Mouse (Mus musculus) kidney, adult 18-20 months (tissue): ENCODE results near the gene Efna1.

Source experiments
- DNase-seq: peaks from one replicate; pipeline ENCODE4 v3.0.0; 2021

The Efna1 gene

GRCm38 (mm10) chr3:89305551-89306325, 24.8 kb upstream of the Efna1 start:
- peak; percentile 63 for DNase-seq

- no peak for DNase-seq
These were observed 24.2 kb upstream of the Efna1 start for GRCm38 (mm10) chr3:89305105-89305504.

DNA sequence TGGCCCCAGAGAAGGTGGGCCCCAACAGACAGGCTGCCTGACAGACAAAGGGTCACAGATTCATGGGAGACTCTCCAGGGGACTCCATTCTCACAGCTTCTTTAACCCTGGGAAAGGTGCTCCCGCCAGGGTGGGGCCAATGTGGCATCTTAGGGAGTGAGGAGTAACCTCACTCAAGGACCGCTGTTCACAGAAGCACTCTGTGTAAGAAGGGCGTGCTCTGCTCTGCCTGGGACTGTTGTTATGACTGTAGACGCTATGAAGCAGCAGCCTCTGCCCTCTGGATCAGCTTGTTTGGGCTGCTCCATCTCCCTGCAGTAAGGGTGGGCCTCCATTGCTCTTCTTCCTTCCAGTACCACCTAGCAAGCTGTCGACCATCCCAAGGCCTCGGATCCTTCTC, 23.5 kb upstream of the Efna1 start:
- DNase-seq, result no peak

DNA sequence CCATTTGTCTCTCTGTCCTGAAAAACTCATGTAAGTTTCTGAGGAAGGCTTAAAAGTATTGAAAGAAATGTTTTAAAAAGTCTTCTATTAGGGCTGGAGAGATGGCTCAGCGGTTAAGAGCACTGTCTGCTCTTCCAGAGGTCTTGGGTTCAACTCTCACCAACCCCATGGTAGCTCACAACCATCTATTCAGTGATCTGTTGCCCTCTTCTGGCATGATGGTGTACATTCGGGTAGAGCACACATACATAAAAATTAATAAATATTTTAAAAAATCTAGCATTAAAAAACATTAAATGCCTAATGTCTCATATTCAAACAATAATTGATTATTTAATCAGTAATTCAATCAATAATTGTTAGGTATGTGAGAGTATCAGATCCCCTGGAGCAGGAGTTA, 19.6 kb upstream of the Efna1 start:
- DNase-seq, result no peak

- peak; percentile 34 for DNase-seq
These were observed 19.1 kb upstream of the Efna1 start for GRCm38 (mm10) chr3:89300071-89300470.

- DNase-seq, result peak; percentile 52
These were observed 18.6 kb upstream of the Efna1 start for GRCm38 (mm10) chr3:89299499-89299898.

- no peak for DNase-seq
These were observed 18.0 kb upstream of the Efna1 start for GRCm38 (mm10) chr3:89298908-89299307.

DNA sequence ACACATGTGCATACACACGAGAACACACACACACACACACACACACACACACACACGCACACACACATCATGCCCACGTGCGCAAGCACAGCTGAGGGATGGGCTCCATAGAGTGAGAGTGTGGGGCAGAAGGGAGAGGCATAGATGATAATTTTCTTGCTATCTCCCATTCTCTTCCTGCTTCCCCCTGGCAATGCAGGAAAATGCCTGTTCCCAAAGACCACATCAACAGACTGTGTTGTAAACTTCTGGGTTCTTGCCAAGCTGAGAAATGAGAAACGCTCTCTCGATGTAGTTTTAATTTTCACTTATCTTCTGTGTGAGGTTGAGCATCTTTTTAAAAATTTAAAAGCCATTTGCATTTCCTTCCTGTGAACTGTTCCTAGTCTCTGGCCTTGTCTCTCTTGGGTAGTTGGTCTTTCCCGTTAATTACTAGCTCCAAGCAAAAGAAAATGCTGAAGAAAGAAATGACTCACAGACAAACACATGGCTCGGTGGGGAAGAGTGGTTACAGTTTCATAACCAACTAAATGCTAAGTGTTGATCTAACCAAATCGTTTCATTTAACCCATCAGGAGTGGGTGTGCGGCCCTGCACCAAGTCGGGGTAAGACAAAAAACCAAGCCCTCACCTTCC, 15.9 kb upstream of the Efna1 start:
- DNase-seq, result no peak

GRCm38 (mm10) chr3:89295685-89296230, 14.8 kb upstream of the Efna1 start:
- no peak for DNase-seq

GRCm38 (mm10) chr3:89294195-89294594, 13.3 kb upstream of the Efna1 start:
- peak; percentile 45 for DNase-seq

GRCm38 (mm10) chr3:89293247-89293918, 12.4 kb upstream of the Efna1 start:
- peak; percentile 62 for DNase-seq

DNA sequence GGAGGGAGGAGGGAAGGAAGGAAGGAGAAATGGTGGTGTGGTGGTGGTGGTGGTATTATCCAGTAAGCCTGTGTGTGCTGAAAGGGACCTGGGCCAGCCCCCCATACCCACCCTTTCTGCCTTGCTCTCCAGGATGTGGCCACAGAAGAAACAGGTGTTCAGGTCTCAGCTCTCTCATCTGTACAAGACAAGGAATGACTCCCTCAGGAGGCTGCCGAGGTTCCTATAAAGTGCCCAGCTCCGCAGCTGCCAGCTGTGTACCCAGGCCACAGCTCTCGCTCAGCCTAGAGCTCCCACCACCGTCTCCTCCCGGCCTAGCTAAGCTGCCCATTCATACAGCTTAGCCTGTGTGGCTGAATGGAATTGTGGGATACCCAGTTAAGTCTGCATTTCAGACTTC, 11.4 kb upstream of the Efna1 start:
- DNase-seq, result no peak

DNA sequence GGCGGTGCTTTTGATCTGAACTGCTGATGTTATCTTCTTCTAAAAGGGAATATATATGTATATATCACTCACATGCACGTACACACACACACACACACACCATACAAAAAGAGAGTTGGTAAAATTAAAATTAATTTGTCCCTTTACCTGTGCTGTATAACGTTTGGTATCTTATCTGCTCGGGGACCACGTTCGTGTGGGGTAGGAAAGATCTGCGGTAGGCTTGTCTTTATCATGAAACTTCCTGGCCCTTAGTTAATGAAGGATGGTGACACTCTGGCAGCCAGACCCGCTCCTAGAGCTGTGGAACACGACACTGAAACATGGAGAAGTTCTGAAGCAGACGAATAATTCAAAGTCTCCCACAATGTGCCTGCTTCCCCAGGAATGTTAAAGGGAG, 10.9 kb upstream of the Efna1 start:
- no peak for DNase-seq

DNA sequence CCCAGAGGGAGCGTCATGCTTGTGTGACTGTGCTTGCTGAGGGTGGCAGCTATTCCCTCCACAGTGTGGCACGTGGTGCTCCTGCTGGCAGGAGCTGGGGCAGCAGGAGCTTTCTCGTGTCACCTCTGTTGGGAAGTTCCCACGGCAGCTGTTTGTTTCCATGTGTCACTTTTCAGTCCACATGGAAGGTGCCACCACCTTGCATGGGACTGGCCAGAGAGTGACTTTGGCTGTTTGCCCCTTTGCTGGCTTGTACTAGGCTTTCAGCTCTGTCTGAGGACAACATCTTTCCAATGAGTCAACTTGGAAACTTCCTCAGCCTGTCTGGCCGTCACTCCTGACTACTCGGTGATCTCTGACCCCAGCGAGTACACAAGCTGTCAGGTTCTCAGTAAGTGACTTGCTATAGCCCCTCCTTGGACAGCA, 7.6 kb upstream of the Efna1 start:
- DNase-seq, result peak; percentile 66

- DNase-seq, result no peak
These were observed 6.3 kb upstream of the Efna1 start for GRCm38 (mm10) chr3:89287286-89287685.

GRCm38 (mm10) chr3:89285526-89285925, 4.6 kb upstream of the Efna1 start:
- no peak for DNase-seq

- no peak for DNase-seq
These were observed 3.3 kb upstream of the Efna1 start for GRCm38 (mm10) chr3:89284261-89284660.

DNA sequence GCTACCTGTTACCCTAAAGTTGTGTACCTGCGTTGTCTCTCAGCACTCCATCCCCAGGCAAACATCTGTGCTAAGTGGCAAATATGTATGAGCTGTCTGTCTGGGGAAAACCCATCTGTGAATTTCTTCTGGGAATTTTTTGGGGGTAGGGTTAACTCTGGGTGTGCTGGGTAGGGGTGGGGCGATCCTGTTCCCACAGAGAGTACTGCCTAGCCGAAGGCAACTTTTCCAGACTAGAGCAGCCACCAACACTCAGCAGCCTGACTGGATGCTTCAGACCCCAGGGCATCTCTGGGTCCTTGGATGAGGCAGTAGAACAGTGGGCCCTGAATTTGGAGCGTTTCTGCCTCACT, 1.3 kb upstream of the Efna1 start:
- DNase-seq, result no peak

DNA sequence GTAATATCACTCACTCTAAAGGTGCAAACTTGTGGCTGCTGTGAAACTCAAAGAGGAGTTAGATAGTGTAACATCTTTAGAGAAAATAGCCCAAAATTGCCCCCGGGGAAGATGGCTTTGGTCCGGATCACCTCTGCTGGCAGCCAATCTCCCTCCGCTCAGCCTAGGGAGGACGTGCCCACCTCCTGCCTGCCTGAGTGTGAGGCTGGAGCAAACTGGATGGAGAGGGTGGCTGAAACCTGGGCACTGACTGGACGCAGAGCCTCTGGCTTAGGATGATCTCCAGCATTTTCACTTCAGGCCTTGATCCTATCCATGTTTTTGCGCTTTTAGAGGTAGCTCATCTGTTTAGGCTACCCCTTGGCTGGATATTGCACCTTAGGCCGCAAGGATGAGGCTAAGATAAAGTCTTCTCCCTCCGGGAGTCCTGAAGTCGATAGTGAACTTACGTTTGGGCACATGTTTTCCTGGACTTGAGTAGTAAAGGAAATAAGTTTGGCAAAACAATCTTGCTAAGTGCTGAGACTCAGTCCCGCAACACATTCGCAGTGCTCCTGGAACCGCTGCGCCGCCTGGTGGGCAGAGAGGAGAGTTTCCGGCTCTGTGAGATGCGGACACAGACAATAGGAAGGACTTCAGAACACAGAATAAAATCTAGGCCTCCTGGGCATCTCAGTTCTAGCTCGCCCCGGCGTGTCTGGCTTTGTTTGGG, 793 bp upstream of the Efna1 start:
- peak; percentile 88 for DNase-seq

- DNase-seq, result peak; percentile 58
These were observed 814 bp downstream of the Efna1 start for GRCm38 (mm10) chr3:89280050-89280605.

DNA sequence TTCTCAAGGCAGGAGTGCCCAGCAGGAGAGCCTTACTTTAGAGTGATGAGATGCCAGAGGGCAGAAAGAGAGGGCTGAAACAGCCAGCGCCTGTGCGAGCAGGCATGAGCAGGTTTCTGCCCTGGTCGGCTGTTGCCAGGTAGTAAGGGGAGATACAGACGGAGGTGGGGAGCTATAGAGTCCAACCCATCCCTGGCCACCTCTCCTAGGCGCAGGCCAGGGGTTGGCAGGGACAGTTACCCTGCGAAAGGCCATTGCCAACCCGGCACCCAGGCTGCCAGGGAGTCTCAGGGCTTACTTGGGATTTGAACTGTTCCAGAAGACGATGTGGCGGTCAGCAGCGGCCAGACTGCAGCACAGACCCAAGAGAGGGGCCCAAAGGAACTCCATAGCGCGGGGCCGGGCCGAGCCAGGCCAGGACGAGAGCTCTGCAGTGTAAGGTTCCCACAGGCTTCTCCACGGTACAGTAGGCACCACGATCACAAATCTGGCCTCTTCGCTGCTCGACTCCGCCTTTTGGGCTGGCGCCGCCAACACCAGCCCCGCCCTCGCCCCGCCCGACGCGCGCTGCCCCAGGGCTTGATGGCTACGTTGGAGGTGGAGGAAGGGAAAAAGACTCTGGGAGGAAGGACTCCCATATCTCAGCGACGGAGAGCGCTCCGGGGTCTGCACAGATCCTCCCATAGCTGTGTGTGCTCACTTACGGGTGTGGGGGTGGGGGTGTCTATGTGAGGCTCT, 1.6 kb downstream of the Efna1 start:
- DNase-seq, result peak; percentile 94

- peak; percentile 35 for DNase-seq
These were observed 2.3 kb downstream of the Efna1 start for GRCm38 (mm10) chr3:89278643-89279042.
